Mouse (Mus musculus): Measurements from ENCODE around the gene Idh1.

DNA sequence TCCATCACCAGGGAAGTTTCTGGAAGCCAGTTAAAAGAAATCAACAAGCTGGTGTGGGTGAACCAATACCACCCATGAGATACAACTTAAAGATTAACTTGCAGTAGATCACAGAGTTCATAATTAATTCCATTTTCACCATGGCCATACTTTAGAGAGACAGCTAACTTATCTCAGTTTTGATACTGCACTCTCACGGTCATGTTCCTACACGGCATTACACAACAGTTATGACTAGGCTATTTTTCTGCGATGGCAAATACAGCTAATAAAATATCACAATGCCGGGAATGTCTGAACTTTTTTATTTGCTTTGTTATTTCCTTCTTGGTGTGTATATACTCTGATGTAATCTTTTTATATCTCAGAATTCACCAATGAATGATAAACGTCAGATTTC is 9.4 kb downstream of the Idh1 start:
- TF ChIP-seq CTCF (IDR thresholded peaks at IDR 0.05; ENCODE audit: low read depth) (no peak), EP300 (IDR thresholded peaks at IDR 0.05; ENCODE audit: low read depth) (no peak)
